Mouse (Mus musculus) embryonic fibroblast, embryonic 13.5 days (primary cell): Measurements from ENCODE around the gene Trpc2.

Experiments used
- CTCF ChIP-seq: IDR thresholded peaks from 2 replicates; pipeline ENCODE4 v1.5.1; 2011; ENCODE audit warnings: mild to moderate bottlenecking, control low read depth, low read length, moderate library complexity, borderline replicate concordance; ENCODE audit not compliant: insufficient read depth
- POLR2A ChIP-seq: IDR thresholded peaks from 2 replicates; pipeline ENCODE4 v1.6.1; 2011; ENCODE audit warnings: low read depth, mild to moderate bottlenecking, control low read depth, low read length, moderate library complexity

DNA sequence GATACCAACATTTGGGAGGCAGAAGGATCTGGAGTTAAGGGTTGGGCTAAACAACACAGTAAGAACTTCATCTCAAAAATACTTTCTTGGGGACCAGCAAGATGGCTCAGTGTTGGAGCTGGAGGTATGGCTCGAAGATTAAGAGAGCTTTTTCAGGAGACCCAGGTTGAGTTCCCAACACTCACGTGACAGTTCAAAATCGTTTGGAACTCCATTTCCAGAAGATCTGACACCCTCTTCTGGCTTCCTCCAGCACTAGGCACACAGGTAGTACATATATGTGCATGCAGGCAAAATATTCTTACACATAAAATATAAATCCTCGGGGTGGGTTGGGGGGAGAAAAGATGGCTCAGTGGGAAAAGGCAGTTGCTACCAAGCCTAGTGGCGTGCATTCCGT, 16.6 kb upstream of the Trpc2 start:
- TF ChIP-seq CTCF = no peak
- TF ChIP-seq POLR2A = no peak
